Mouse (Mus musculus): ENCODE measurements around the gene Gm20388. TPM values are rescaled to one million over a fixed set of nuclear protein-coding genes. Genes with fewer than 3 reads are reported as not detected.

Gm20388 gene
- polyA plus RNA-seq, 1 experiment from 2014 or later: 1.7 TPM

DNA sequence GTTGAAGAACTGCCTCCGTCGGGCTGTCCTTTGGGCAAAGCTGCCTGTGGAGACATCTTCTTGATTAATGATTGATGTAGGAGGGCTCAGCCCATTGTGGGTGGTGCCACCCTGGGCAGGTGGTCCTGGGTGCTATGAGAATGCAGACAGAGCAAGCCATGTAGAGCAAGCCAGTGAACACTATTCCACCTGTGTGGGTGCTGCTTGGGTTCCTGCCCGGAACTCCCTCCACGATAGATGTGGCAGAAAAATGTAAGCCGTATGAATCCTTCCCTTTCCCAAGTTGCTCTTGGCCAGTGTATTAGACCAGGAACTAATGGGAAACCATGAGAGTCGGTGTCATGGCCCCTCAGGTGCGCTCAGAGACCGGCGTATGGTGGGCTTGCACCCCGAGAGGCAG lies 1830.1 kb downstream of the Gm20388 start:
- Histone ChIP-seq H3K27ac (no peak overlapping the region), H3K4me1 (replicated peaks) (no peaks in the 10 kb centered on the region), H3K4me3 (no peak overlapping the region), H3K36me3 (no peaks in the 10 kb centered on the region), H3K27me3 (ENCODE audit: insufficient read depth, poor library complexity, severe bottlenecking) (peaks cover 3% of the 10 kb centered on the region; the same call in 1 of the 2 replicates), H3K9me3 (no peaks in the 10 kb centered on the region)
- WGBS: 90% methylated on average over 10 of the region's 10 CpGs
- no peak for DNase-seq (ENCODE audit: low spot score)

DNA sequence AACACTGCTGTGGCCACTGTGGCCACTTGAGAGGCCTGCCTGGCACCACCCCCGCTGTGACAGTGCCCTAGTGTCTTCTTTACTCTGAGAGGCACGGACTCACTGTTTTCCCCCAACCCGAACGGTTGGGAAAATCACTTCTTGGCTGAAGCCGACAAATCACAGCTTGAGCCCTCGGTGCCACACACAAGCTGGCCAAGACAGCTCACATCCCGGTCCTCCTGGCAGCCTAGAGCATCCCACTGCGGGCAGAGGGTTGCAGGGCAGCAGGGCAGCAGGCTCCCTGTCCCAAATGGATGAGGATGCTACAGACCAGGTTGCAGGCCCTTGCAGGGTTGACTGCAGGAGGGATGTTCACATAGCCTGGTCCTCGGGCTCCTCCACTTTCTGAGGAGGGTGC lies 1838.9 kb downstream of the Gm20388 start:
- Histone ChIP-seq H3K4me3 (no peak overlapping the region), H3K9me3 (peaks cover 12% of the 10 kb centered on the region), H3K27me3 (ENCODE audit: insufficient read depth, poor library complexity, severe bottlenecking) (peaks cover 22% of the 10 kb centered on the region), H3K36me3 (no peaks in the 10 kb centered on the region), H3K4me1 (replicated peaks) (0 out of 2 replicates have a peak, but pooled peaks cover 6% of the 10 kb centered on the region), H3K27ac (no peak overlapping the region)
- DNase-seq (ENCODE audit: low spot score): no peak
- WGBS: 81% methylated on average over 9 of the region's 9 CpGs

DNA sequence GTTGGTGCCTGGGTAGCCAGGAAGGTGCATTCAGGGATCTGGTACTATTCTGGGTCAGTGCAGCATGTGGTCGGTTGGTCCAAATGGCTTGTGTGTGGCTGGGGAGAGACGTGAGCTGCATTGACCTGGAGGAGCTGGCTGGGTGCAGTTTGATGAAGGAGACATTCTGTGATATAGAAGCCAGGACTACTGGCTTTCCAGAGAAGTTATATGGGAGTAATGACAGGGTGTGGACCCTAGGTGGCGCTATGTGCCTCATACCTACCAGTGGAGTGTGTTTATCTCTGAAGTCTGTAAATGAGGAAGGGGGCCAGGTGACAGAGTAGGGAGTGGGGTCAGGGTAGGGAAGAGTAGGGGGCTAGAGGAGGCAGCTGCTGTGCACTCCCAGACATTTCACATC lies 1839.9 kb downstream of the Gm20388 start:
- H3K4me3 ChIP-seq: no peak overlapping the region
- peaks cover 22% of the 10 kb centered on the region for H3K27me3 ChIP-seq (ENCODE audit: insufficient read depth, poor library complexity, severe bottlenecking)
- H3K36me3 ChIP-seq: no peaks in the 10 kb centered on the region
- DNase-seq (ENCODE audit: low spot score): no peak
- H3K4me1 ChIP-seq (replicated peaks): 0 out of 2 replicates have a peak, but pooled peaks cover 6% of the 10 kb centered on the region
- peaks cover 12% of the 10 kb centered on the region for H3K9me3 ChIP-seq
- WGBS: 35% methylated on average over 3 of the region's 3 CpGs
- no peak overlapping the region for H3K27ac ChIP-seq

DNA sequence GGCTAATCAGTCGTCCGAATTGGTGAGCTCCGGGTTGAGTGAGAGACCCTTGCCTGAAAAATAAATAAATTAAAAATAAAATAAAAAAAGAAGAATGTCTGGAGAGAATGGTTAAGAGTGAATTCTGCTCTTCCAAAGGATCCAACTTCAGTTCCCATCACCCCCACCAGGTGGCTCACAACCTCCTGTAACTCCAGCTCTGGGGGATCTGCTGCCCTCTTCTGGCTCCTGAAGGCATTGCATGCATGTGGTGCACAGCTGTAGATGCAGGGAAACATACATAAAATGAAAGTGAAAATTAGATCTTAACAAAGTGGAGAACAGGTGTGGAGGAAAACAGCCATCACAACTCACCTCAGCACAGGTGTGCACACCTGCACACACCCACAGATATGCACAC lies 1840.8 kb downstream of the Gm20388 start:
- Histone ChIP-seq H3K27me3 (ENCODE audit: insufficient read depth, poor library complexity, severe bottlenecking) (peaks cover 22% of the 10 kb centered on the region), H3K9me3 (peaks cover 12% of the 10 kb centered on the region), H3K36me3 (no peaks in the 10 kb centered on the region), H3K27ac (no peak overlapping the region), H3K4me1 (replicated peaks) (0 out of 2 replicates have a peak, but pooled peaks cover 6% of the 10 kb centered on the region), H3K4me3 (no peak overlapping the region)
- WGBS: 30% methylated on average over 3 of the region's 3 CpGs
- DNase-seq (ENCODE audit: low spot score): peak; percentile 78

DNA sequence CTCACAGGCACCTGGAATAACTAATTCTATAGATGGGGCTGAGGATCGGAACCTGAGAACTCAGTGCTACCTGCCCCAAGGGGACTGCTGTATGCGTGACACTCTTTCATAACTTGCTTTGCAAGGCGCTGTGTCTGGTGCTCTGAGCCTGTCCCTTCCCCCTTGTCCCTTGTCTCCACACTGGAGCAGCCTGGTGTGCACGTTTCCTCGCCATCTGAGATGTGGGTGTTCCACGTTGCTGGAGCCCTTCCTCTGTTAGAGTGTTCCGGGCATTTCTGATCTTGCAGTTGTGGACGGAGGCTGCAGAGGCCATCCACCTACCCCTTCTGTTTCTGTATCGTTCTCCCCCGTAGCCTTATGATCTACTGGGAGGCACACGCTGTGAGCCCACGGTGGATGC lies 1847.8 kb downstream of the Gm20388 start:
- H3K4me1 ChIP-seq (replicated peaks): 0 out of 2 replicates have a peak, but pooled peaks cover 5% of the 10 kb centered on the region
- no peak for DNase-seq (ENCODE audit: low spot score)
- no peak overlapping the region for H3K4me3 ChIP-seq
- peaks cover 8% of the 10 kb centered on the region for H3K27me3 ChIP-seq (ENCODE audit: insufficient read depth, poor library complexity, severe bottlenecking)
- H3K9me3 ChIP-seq: no peaks in the 10 kb centered on the region
- no peak overlapping the region for H3K27ac ChIP-seq
- WGBS: 73% methylated on average over 12 of the region's 12 CpGs
- no peaks in the 10 kb centered on the region for H3K36me3 ChIP-seq

DNA sequence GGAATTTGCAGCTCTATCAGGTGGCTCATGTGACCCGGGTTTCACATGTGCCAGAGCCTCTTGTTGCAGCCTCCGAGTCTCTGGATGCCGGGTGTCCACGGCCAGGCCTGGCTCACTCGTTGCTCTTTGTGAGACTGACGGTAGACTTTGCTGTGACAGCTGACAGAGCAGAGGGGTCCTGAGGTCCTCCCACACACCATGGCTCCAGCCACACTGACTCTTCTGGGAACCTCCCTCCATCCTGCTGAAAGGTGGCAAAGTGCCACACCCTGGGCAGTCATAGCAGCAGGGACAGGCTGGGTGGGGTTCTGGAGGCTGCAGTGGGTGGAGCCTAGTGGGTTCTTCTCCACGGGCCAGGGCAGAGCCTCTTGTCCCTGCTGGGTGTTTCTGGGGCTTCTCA lies 1849.8 kb downstream of the Gm20388 start:
- H3K9me3 ChIP-seq: no peaks in the 10 kb centered on the region
- no peaks in the 10 kb centered on the region for H3K36me3 ChIP-seq
- 81% methylated on average over 7 of the region's 7 CpGs for WGBS
- H3K27ac ChIP-seq: no peak overlapping the region
- 0 out of 2 replicates have a peak, but pooled peaks cover 7% of the 10 kb centered on the region for H3K4me1 ChIP-seq (replicated peaks)
- DNase-seq (ENCODE audit: low spot score): no peak
- H3K4me3 ChIP-seq: no peak overlapping the region
- no peaks in the 10 kb centered on the region; the same call in 1 of the 2 replicates for H3K27me3 ChIP-seq (ENCODE audit: insufficient read depth, poor library complexity, severe bottlenecking)

DNA sequence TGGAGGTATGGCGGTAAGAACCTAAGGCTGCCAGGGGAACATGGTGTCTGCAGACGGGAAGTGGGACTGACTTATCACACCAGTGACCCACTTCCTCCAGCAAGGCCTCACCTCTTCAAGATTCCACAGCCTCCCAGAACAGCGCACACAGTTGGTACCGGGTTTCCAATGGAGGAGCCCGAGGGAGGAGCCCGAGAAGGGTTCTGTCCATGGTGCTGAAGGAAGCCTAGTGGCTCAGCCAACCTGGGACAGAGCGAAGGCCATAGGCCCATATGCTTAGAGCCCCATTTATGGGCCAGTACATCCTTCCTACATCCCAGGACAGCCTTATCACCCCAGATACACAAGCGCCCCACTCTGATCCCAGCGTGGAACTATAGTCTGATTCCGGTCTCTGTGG lies 1850.8 kb downstream of the Gm20388 start:
- WGBS: 34% methylated on average over 10 of the region's 10 CpGs
- no peaks in the 10 kb centered on the region for H3K9me3 ChIP-seq

DNA sequence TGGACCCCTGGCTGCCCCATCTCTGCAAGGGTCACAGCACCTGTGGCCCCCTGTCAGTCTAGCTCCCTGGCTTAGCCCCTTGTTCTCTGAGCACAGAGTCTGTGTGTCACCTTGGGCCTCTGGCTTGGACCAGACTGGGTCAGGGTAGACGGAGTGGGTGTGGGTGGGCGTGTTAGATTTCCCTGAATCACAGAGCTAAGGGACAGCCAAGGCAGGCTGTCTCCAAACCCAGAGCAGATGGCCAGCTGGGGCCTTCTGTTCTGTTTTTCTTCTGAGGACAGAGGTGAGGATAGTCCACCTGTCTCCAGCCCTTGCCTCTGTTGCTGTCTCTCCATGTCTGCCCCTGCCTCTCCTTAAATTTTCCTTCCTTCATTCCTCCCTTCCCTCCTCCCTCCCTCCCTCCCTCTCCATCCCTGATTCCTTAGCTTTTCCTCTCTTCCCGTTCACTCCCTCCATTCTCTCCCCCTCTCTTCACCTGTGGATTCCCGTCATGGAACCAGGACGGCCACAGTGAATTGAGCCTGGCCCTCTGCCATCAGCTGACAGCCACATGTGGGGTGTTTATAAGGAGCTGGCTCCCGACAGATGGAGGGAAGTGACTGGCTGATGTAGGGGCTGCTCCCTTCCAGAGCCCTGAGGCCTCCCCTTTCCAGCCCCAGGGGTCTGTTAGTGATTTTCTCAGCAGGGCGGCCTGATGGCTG lies 1852.5 kb downstream of the Gm20388 start:
- Histone ChIP-seq H3K27me3 (ENCODE audit: insufficient read depth, poor library complexity, severe bottlenecking) (no peaks in the 10 kb centered on the region; the same call in 1 of the 2 replicates), H3K4me1 (replicated peaks) (0 out of 2 replicates have a peak, but pooled peaks cover 7% of the 10 kb centered on the region), H3K4me3 (no peak overlapping the region), H3K27ac (0 out of 2 replicates have a peak overlapping the region, but pooled peaks have one; percentile 19), H3K36me3 (no peaks in the 10 kb centered on the region), H3K9me3 (no peaks in the 10 kb centered on the region)
- 68% methylated on average over 7 of the region's 7 CpGs for WGBS
- DNase-seq (ENCODE audit: low spot score): no peak

More for the DNA sequence above, 1850.8 kb downstream of the Gm20388 start:
- Histone ChIP-seq H3K27ac (no peak overlapping the region), H3K4me3 (no peak overlapping the region), H3K4me1 (replicated peaks) (0 out of 2 replicates have a peak, but pooled peaks cover 7% of the 10 kb centered on the region), H3K27me3 (ENCODE audit: insufficient read depth, poor library complexity, severe bottlenecking) (no peaks in the 10 kb centered on the region; the same call in 1 of the 2 replicates), H3K36me3 (no peaks in the 10 kb centered on the region)
- DNase-seq (ENCODE audit: low spot score): peak; percentile 65

DNA sequence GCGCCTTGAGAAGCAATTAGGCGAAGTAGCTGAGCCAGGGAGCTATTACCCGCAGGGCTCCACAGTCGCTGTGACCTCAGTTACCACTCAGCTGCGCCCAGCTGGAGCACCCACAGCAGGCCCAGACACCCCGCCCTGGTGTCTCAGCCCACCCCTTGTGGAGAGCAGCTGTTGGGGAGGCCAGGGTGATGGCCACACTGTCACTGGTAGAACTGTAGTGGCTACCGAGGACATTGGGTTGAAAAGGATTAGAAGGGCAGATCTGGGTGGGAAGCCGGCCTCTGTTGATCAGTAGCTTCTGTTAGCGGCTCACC lies 1853.0 kb downstream of the Gm20388 start:
- Histone ChIP-seq H3K9me3 (no peaks in the 10 kb centered on the region), H3K27me3 (ENCODE audit: insufficient read depth, poor library complexity, severe bottlenecking) (no peaks in the 10 kb centered on the region; the same call in 1 of the 2 replicates), H3K27ac (no peak overlapping the region), H3K4me3 (no peak overlapping the region), H3K36me3 (no peaks in the 10 kb centered on the region), H3K4me1 (replicated peaks) (0 out of 2 replicates have a peak, but pooled peaks cover 7% of the 10 kb centered on the region)
- DNase-seq (ENCODE audit: low spot score): no peak
- WGBS: 76% methylated on average over 9 of the region's 9 CpGs

DNA sequence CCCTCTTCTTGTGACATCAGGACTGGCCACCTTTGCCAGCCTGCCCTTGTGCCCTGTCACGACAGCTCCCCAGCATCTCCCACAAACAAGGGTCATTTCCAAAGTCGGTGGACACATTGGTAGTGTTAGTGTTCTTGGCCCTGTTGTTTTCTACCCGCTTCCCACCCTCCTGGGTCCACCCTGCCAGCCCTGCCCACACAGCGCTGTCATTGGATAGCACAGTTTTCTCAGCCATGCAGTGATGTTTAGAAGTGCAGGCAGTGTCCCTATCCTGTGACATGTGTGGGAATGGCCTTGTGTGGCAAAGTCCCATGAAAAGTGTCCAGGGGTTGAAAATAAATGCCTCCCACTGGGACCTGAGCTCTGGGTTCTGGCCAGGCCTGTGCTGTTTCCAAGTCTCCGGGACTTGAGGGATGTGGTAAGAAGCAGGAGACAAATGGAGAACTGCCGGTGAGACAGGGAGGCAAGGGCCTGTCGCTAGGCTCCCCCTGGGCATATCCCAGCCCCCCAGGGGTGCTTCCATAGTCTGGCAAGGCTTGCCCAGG lies 1855.0 kb downstream of the Gm20388 start:
- Histone ChIP-seq H3K36me3 (no peaks in the 10 kb centered on the region), H3K27me3 (ENCODE audit: insufficient read depth, poor library complexity, severe bottlenecking) (no peaks in the 10 kb centered on the region), H3K9me3 (no peaks in the 10 kb centered on the region), H3K4me3 (no peak overlapping the region), H3K27ac (no peak overlapping the region), H3K4me1 (replicated peaks) (peaks cover 20% of the 10 kb centered on the region)
- WGBS: 82% methylated on average over 7 of the region's 7 CpGs
- no peak for DNase-seq (ENCODE audit: low spot score)

DNA sequence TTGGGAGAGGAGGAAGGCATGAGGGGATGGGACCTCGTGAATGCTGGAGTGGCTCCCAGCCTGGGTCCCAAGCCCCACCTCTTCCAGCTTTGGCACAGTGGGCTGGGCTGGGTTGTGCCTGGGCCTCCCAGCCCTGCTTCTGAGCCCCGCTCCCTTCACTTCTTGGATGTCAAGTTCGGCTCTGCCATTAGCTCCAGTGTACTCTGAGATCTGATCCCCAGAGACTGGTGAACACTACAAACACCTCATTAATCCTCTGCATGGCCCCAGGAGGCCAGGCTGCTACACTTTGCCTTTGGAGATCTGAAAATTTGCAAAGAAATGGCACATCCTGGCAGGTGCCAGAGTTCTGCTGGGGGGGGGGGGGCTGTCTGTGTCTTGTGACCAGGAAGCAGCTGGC lies 1858.5 kb downstream of the Gm20388 start:
- peaks cover 29% of the 10 kb centered on the region for H3K4me1 ChIP-seq (replicated peaks)
- no peak for DNase-seq (ENCODE audit: low spot score)
- no peaks in the 10 kb centered on the region for H3K27me3 ChIP-seq (ENCODE audit: insufficient read depth, poor library complexity, severe bottlenecking)
- WGBS: 75% methylated on average over 3 of the region's 3 CpGs
- no peak overlapping the region for H3K4me3 ChIP-seq
- H3K27ac ChIP-seq: no peak overlapping the region
- H3K9me3 ChIP-seq: no peaks in the 10 kb centered on the region
- no peaks in the 10 kb centered on the region for H3K36me3 ChIP-seq

DNA sequence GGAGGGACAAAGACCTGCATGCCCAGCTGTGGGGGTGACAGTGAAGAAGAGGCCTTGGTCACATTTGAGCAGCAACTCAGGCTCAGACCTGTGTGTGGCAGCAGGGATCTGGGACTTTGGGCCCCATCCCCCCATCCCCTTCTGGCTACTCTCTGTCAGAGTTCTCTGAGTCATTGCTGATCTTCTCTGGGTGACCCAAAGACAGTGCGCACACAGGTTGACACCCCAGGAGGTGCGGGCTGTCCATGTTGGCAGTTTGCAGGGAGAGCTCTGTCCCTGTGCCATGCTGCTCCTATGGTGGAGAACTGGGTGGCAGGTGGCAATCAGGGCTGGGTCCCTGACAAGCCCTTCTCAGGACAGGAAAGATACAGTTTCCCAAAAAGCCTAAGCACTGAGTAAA lies 1859.0 kb downstream of the Gm20388 start:
- peaks cover 29% of the 10 kb centered on the region for H3K4me1 ChIP-seq (replicated peaks)
- no peak for DNase-seq (ENCODE audit: low spot score)
- no peaks in the 10 kb centered on the region for H3K9me3 ChIP-seq
- 87% methylated on average over 2 of the region's 2 CpGs for WGBS
- H3K36me3 ChIP-seq: no peaks in the 10 kb centered on the region
- H3K27me3 ChIP-seq (ENCODE audit: insufficient read depth, poor library complexity, severe bottlenecking): no peaks in the 10 kb centered on the region
- H3K4me3 ChIP-seq: no peak overlapping the region
- H3K27ac ChIP-seq: no peak overlapping the region

All from hindbrain, embryonic 10.5 days (tissue).